Mouse (Mus musculus): ENCODE measurements around the gene Gfy. TPM values are rescaled to one million over a fixed set of nuclear protein-coding genes. Genes with fewer than 3 reads are reported as not detected.
A peak's percentile ranks its signal among the peaks of the same experiment; 100 is the strongest.
"Not testable (repeated sequence)": the region's sequence is repeated elsewhere in the genome, so short reads cannot be mapped to it uniquely, and the experiment has no call there.

The Gfy gene
- total RNA-seq, 2 experiments from 2014 or later: not detected

- DNase-seq: no peak
Measured at GRCm38 (mm10) chr7:45193871-45194785, 14.8 kb upstream of the Gfy start.

GRCm38 (mm10) chr7:45193406-45193805 is 14.0 kb upstream of the Gfy start:
- no peak for DNase-seq

- no peak for DNase-seq
Measured at GRCm38 (mm10) chr7:45192585-45193310, 13.4 kb upstream of the Gfy start.

- no peak for DNase-seq
Measured at GRCm38 (mm10) chr7:45191803-45192363, 12.5 kb upstream of the Gfy start.

GRCm38 (mm10) chr7:45191161-45191560 is 11.8 kb upstream of the Gfy start:
- no peak for DNase-seq

GRCm38 (mm10) chr7:45190186-45190585 is 10.8 kb upstream of the Gfy start:
- no peak for DNase-seq

- no peak for DNase-seq
Measured at GRCm38 (mm10) chr7:45189600-45189999, 10.2 kb upstream of the Gfy start.

- no peak for DNase-seq
Measured at GRCm38 (mm10) chr7:45185921-45186320, 6.6 kb upstream of the Gfy start.

- DNase-seq: no peak
Measured at GRCm38 (mm10) chr7:45183672-45184071, 4.3 kb upstream of the Gfy start.

- no peak for DNase-seq
Measured at GRCm38 (mm10) chr7:45182606-45183005, 3.2 kb upstream of the Gfy start.

GRCm38 (mm10) chr7:45182199-45182601 is 2.8 kb upstream of the Gfy start:
- DNase-seq: peak; percentile 89 to 94

GRCm38 (mm10) chr7:45181540-45181939 is 2.2 kb upstream of the Gfy start:
- DNase-seq: no peak

GRCm38 (mm10) chr7:45180896-45181477 is 1.6 kb upstream of the Gfy start, which contains the start of gene Pth2:
Pth2 (plus strand) TSS chr7:45180995.
- no peak for DNase-seq

GRCm38 (mm10) chr7:45178550-45178949 is 819 bp downstream of the Gfy start:
- no peak for DNase-seq

- DNase-seq: no peak
Measured at GRCm38 (mm10) chr7:45176356-45176755, 3.0 kb downstream of the Gfy start.

- DNase-seq: no peak
Measured at GRCm38 (mm10) chr7:45175929-45176328, 3.4 kb downstream of the Gfy start.

- DNase-seq: no peak
Measured at GRCm38 (mm10) chr7:45175398-45175797, 4.0 kb downstream of the Gfy start.

GRCm38 (mm10) chr7:45174567-45175280 is 4.6 kb downstream of the Gfy start:
- no peak for DNase-seq

- DNase-seq: not testable (repeated sequence)
Measured at GRCm38 (mm10) chr7:45173772-45174171, 5.6 kb downstream of the Gfy start.

- peak in 1 of 2 experiments; percentile 29 for DNase-seq
Measured at GRCm38 (mm10) chr7:45172974-45173373, 6.4 kb downstream of the Gfy start.

- no peak for DNase-seq
Measured at GRCm38 (mm10) chr7:45169495-45169894, 9.9 kb downstream of the Gfy start.

GRCm38 (mm10) chr7:45168656-45169055 is 10.7 kb downstream of the Gfy start:
- DNase-seq: no peak
